Mouse (Mus musculus) ovary, postnatal 14 days (tissue): ENCODE data around the gene Tab1.

Experiments used
- DNase-seq: peaks from one replicate; pipeline ENCODE4 v3.0.0; 2022; ENCODE audit warnings: low spot score

The Tab1 gene

GRCm38 (mm10) chr15:80137945-80138791 lies 5.2 kb downstream of the Tab1 start:
- no peak for DNase-seq

GRCm38 (mm10) chr15:80140302-80140701 lies 7.4 kb downstream of the Tab1 start:
- DNase-seq: no peak

- no peak for DNase-seq
Observed at GRCm38 (mm10) chr15:80140878-80141277, 8.0 kb downstream of the Tab1 start.

- DNase-seq: no peak
Observed at GRCm38 (mm10) chr15:80142130-80142529, 9.2 kb downstream of the Tab1 start.

- DNase-seq: no peak
Observed at GRCm38 (mm10) chr15:80143760-80144159, 10.8 kb downstream of the Tab1 start.

DNA sequence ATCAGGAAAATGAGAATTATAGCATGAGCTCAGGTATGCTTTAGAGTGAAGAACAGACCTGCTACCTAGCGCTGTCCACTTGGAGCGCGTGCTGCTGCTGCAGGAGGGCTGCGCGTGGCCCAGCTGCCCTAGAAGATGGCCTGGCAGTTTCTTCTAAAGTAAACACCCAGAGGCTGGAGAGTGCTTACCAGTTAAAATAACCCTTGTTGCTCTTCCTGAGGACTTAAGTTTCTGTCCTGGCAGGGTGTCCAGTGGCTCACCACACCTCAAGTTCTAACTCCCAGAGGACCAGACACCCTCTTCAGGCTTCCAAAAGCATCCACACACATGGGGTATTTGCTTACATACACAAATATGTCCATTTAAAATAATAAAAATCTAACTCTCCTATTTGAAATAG lies 12.5 kb downstream of the Tab1 start:
- DNase-seq: no peak

- DNase-seq: no peak
Observed at GRCm38 (mm10) chr15:80146153-80146552, 13.2 kb downstream of the Tab1 start.

- no peak for DNase-seq
Observed at GRCm38 (mm10) chr15:80147090-80147489, 14.2 kb downstream of the Tab1 start.

DNA sequence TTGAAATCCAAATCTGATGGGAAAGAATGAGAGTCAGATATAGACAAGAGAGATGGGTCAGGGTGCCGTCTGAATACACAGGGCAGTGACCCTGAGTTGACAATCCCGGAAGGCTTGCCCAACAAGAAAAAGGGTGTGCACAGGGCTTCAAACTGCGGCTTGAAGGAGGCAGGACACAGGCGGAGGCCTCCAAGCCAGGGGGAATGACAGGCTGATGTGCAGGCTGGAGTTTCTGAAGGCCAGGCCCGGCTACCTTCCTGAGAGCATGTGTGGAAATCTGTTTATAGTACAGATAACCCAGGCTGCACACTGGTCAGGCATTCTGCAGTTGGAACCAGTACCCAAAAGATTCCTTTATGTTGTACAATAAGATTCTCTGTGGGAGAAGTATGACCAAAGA lies 14.6 kb downstream of the Tab1 start:
- no peak for DNase-seq

DNA sequence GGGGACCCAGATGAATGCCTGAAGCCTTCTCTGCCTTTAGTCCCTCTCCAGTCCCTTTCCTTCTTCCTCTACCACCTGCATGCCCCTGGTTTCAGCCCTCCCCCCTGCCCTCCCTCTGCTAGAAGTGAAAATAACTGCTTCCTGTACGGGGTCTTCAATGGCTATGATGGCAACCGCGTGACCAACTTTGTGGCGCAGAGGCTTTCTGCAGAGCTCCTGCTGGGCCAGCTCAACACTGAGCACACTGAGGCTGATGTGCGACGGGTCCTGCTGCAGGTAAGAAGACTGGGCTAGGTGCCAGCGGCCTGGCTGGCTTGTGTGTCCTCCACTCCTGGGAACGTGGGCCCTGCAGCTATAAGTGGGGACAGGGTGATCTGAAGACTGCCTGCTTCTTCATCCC lies 15.6 kb downstream of the Tab1 start:
- DNase-seq: no peak

DNA sequence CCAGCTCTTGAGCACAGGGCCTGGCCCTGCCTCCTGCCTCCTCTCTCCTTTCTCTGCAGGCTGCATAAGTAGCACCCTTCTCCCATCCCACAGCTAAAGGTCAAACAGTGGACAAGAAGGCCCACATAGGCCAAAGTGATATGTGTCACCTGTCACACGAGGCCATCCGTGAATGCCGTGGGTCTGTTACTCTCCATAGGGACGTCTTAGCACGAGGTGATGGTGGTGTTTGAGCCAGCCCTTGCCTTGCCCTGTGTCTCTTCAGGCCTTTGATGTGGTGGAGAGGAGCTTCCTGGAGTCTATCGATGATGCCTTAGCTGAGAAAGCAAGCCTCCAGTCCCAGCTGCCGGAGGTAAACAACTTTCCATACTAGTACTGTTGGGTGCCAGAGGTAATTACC lies 16.6 kb downstream of the Tab1 start:
- DNase-seq: no peak

- no peak for DNase-seq
Observed at GRCm38 (mm10) chr15:80152663-80153062, 19.7 kb downstream of the Tab1 start.

- DNase-seq: no peak
Observed at GRCm38 (mm10) chr15:80153757-80154156, 20.8 kb downstream of the Tab1 start.

GRCm38 (mm10) chr15:80155707-80156106 lies 22.8 kb downstream of the Tab1 start:
- DNase-seq: no peak

GRCm38 (mm10) chr15:80157197-80157943 lies 24.4 kb downstream of the Tab1 start:
- DNase-seq: no peak

DNA sequence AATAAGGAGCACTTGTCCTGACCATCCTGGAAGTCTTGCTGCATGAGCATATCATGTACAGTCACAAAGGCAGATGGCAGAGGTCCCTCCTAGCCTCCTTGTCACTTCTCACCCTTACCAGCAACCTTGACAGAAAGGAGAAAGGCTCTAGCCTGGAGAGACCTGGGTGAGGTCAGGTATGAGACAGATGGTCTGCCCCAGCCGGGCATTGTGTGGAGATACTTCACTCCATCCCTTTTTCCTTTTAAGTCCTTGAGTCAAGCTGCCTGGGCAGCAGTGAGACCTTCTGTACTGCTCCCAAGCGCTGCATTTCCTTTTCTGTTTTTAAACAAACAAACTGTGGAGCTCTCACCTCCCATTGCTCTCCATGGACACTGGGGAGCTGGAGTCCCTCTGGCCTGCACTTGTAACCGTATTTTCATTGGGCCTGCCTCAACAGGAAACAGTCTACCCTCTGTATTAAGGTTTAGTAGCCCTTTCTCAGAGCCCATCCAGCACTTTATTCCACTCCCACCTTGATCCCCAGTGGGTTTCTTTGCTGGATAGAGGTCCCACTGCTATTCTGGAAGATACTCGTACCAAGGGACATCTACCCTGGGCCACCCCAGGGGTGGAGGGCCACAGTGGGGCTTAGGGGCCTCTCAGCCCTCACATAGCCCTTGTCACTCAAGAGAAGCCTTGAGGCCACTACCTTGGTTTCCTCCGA lies 25.2 kb downstream of the Tab1 start:
- no peak for DNase-seq

- no peak for DNase-seq
Observed at GRCm38 (mm10) chr15:80158707-80159090, 25.8 kb downstream of the Tab1 start.

GRCm38 (mm10) chr15:80159286-80159901 lies 26.5 kb downstream of the Tab1 start:
- no peak for DNase-seq

DNA sequence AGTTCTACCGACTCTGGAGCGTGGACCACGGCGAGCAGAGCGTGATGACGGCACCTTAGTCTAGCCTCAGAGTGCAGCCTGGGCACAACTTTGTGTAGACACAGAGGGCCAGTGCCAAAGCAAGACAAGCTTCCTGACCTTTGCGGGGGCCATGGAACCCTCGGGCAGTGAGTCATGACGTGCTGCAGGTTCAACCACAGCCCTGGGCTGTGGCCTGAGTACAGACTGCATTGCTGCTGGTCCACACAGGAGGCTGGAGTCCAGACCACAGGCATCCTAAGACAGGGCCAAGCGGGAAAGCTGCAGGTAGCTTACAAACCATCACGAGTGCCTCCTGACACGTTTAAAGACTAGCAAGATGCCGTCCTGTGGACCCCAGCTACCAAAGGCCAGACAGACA lies 27.3 kb downstream of the Tab1 start:
- DNase-seq: no peak

GRCm38 (mm10) chr15:80160726-80161125 lies 27.8 kb downstream of the Tab1 start:
- no peak for DNase-seq

DNA sequence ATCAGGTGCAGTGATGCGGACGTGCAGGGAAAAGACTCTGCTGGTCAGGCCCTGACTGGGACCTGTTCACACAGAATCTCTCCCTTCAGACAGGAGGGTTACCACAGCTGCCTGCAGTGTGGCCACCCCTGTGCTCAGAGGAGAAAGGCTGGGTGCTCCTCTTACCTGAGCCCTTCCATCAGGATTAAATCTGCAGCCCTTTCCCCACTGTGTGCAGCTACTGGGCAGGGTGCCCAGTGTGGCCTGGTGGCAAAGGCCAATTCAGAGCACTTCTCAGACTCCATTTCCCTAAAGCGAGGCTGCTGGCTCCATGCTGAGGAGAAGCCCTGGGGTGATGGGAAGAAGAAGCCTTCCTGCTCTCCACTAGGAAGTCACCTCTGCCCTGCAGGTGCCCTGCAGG lies 28.3 kb downstream of the Tab1 start:
- DNase-seq: no peak

DNA sequence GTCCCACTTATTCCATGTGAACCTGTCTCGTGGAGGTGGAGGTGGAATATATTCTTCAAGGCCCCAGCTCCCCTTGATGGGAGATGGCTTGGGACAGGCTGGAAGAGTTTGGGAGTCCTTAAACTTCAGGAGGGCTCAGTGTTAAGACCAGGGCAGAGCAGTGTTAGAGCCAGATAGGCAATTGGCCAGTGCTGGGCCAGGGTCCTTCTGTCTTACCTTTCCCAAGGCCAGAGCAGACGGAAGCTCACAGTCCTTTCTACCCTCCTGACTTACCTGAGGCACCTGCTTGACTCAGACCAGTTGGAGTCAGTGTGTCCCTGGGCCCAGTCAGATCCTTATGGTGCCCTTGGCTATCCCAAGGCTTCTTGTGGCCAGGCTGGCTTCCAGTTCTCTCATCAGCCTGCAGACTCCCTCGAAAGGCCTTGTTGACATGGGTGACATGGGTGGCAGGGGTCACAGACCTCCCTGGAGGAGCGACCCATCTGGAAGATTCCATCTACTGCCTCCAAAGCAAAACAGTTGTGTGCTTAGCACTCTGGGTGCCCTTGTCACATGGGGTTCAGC lies 29.6 kb downstream of the Tab1 start:
- DNase-seq: no peak
